8 mouse cellular contexts compared by ENCODE assay signal in genomic region chr13:21169657-21170430, GRCm38 (mm10). TPM values are rescaled to one million over a fixed set of nuclear protein-coding genes. Genes with fewer than 3 reads are reported as not detected.
DNase-seq lines count a peak whose midpoint lies in the region; ATAC-seq and TF ChIP-seq lines count a peak whose summit lies in the region.

No protein-coding gene starts in this region.

- H3K27me3 ChIP-seq in Patski, result no peaks in the 10 kb centered on the region
- H3K27me3 ChIP-seq in hindbrain, embryonic 11.5 days (ENCODE audit: control insufficient read depth, insufficient read depth, low read length), result no peaks in the 10 kb centered on the region; the same call in 1 of the 2 replicates

- POLR2A ChIA-PET in Patski (lab: Charles Lee), result no interaction called here

- in situ Hi-C loops in Patski (cut with MboI; ENCODE audit: low pct_unique_long_range_greater_than_20kb), result loop anchor here (5.0 to 25.0 kb wide), 4 partner anchors 545 to 1808 kb away; partner anchors contain the start of genes Hist1h2ag, Hist1h2ai, Hist1h2bj and Hist1h2bl

- peak; percentile 71 for DNase-seq in Patski (ENCODE audit: low read depth, low spot score)
- DNase-seq in cerebellum, postnatal 10 days, result peak; percentile 87 to 88
- DNase-seq in frontal cortex, postnatal 10 days (ENCODE audit: low spot score in 2 of 2), result peak; percentile 70 to 81
- DNase-seq in hindbrain, embryonic 11.5 days (ENCODE audit: low spot score), result peak; percentile 84
- DNase-seq in layer of hippocampus, postnatal 25 days (ENCODE audit: extremely low spot score in 1 of 2, low spot score in 1 of 2), result peak; percentile 67 to 77
- DNase-seq in lung, postnatal 36 days, result peak; percentile 86
- DNase-seq in retina, embryonic 14.5 days (ENCODE audit: low spot score), result peak; percentile 88
- peak; percentile 83 to 84 for DNase-seq in thymus, postnatal 36 days

- no peak for TF ChIP-seq CTCF in Patski (IDR thresholded peaks at IDR 0.05)

- H3K4me3 ChIP-seq in hindbrain, embryonic 11.5 days (ENCODE audit: low read depth, low read length), result peak overlapping the region; percentile 48

- H3K9me3 ChIP-seq in hindbrain, embryonic 11.5 days (ENCODE audit: control insufficient read depth, low read length), result no peaks in the 10 kb centered on the region

- H3K27ac ChIP-seq in hindbrain, embryonic 11.5 days (ENCODE audit: low read depth, low read length), result no peak overlapping the region

- CTCF ChIA-PET in Patski (lab: Charles Lee), result interaction anchor here (0.8 to 2.9 kb wide), 4 partner anchors 9 to 183 kb away, joined by 3 to 12 read pairs (median 7); partner anchors contain the start of gene Trim27

- ATAC-seq in Patski, result peak; percentile 38
- ATAC-seq in hindbrain, embryonic 11.5 days (ENCODE audit: low FRiP score), result peak; percentile 75

- H3K4me2 ChIP-seq in hindbrain, embryonic 11.5 days (replicated peaks; ENCODE audit: low read depth, low read length), result peak overlapping the region; percentile 32

- no peaks in the 10 kb centered on the region for H3K36me3 ChIP-seq in hindbrain, embryonic 11.5 days (ENCODE audit: control insufficient read depth, insufficient read depth, low read length)

- under 1% methylated on average over 39 of the region's 39 CpGs for WGBS in hindbrain, embryonic 11.5 days

- H3K4me1 ChIP-seq in hindbrain, embryonic 11.5 days (replicated peaks; ENCODE audit: control insufficient read depth, insufficient read depth, low read length), result no peaks in the 10 kb centered on the region

- no peak overlapping the region for H3K9ac ChIP-seq in hindbrain, embryonic 11.5 days (ENCODE audit: low read depth, low read length)

RNA-seq across cellular contexts. Expression of gene Trim27, which starts 9.4 kb away (rescaled TPM):
- polyA plus RNA-seq in Patski (2021), result 57.8 TPM
- 133 and 144 TPM in 2 replicates for polyA plus RNA-seq in hindbrain, embryonic 11.5 days (2014; fragmentation: Nextera tagmentation; extraction: Ambion mirVana)
- total RNA-seq in layer of hippocampus, postnatal 25 days (2021), result 10 to 100 TPM; 37.8 to 42.2 TPM

RNA-seq across cellular contexts. Expression of gene Olfr1368, which starts 24.2 kb away (rescaled TPM):
- not detected for polyA plus RNA-seq in Patski (2021)
- not detected in 2 replicates for polyA plus RNA-seq in hindbrain, embryonic 11.5 days (2014; fragmentation: Nextera tagmentation; extraction: Ambion mirVana)
- total RNA-seq in layer of hippocampus, postnatal 25 days (2021), result not detected

RNA-seq across cellular contexts. Expression of gene Olfr263, which starts 40.4 kb away (rescaled TPM):
- not detected for polyA plus RNA-seq in Patski (2021)
- polyA plus RNA-seq in hindbrain, embryonic 11.5 days (2014; fragmentation: Nextera tagmentation; extraction: Ambion mirVana), result not detected in 2 replicates
- total RNA-seq in layer of hippocampus, postnatal 25 days (2021), result not detected

RNA-seq across cellular contexts. Expression of gene Olfr1369-ps1, which starts 58.6 kb away (rescaled TPM):
- polyA plus RNA-seq in Patski (2021), result 0.08 TPM
- polyA plus RNA-seq in hindbrain, embryonic 11.5 days (2014; fragmentation: Nextera tagmentation; extraction: Ambion mirVana), result 0.04 TPM in 1 of 2 replicates, not detected in the other
- not detected for total RNA-seq in layer of hippocampus, postnatal 25 days (2021)
